Mouse (Mus musculus): ENCODE data around the gene Fbxl22. TPM values are rescaled to one million over a fixed set of nuclear protein-coding genes. Genes with fewer than 3 reads are reported as not detected.

Gene Fbxl22
- polyA plus RNA-seq (2014; fragmentation: Illumina TruSeq; extraction: RNeasy Lipid Tissue Mini Kit (QIAGEN cat#74804)): 11.3 TPM

GRCm38 (mm10) chr9:66514256-66514770, at the start of gene Fbxl22:
Gene Fbxl22 (minus strand): TSS chr9:66514593.

Other genes starting within 250 kb of the Fbxl22 start
- gene Herc1, start 164.1 kb downstream of the Fbxl22 start, polyA plus RNA-seq (2014; fragmentation: Illumina TruSeq; extraction: RNeasy Lipid Tissue Mini Kit (QIAGEN cat#74804)): 42.5 TPM
- gene Usp3, start 78.5 kb upstream of the Fbxl22 start, polyA plus RNA-seq (2014; fragmentation: Illumina TruSeq; extraction: RNeasy Lipid Tissue Mini Kit (QIAGEN cat#74804)): 232 TPM
- 6.4 TPM for gene Car12, start 199.1 kb upstream of the Fbxl22 start, polyA plus RNA-seq (2014; fragmentation: Illumina TruSeq; extraction: RNeasy Lipid Tissue Mini Kit (QIAGEN cat#74804))